ENCODE assay signal across 10 mouse cellular contexts in the genomic region with DNA sequence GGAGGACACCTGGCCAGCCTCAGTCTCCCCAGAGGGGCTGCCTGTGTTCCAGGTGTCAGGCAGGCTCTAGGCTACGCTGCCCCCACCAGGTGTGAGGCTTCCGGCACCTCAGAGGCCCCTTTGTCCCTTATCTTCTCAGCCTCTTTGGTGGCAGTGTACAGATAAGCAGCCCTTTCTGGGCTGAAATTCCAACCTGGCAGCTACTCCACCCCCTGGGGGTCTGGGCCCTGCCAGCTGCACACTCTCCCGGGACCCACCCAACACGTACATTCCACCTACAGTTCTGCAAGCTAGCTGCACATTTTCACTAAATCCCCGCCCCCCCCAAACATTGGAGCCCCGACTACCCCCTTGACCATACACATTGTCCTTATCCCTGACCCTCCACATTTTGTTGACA. TPM values are rescaled to one million over a fixed set of nuclear protein-coding genes. Genes with fewer than 3 reads are reported as not detected.
DNase-seq lines count a peak whose midpoint lies in the region; ATAC-seq and TF ChIP-seq lines count a peak whose summit lies in the region.
"Had no signal": no experiment of that assay in that cellular context is flagged by ENCODE, and none has a peak within 500 bp of the region (broad histone marks: within the 10 kb centered on the region; RNA-seq: fewer than 3 reads in every experiment).

No protein-coding gene starts in this region.

- H3K4me2 ChIP-seq in kidney, postnatal 0 days (ENCODE audit: low read length): no peak overlapping the region; the same call in 1 of the 2 replicates
- peak overlapping the region; percentile 36 for H3K4me2 ChIP-seq in embryonic facial prominence, embryonic 15.5 days (replicated peaks)
- peak overlapping the region; percentile 18; the same call in 1 of the 2 replicates for H3K4me2 ChIP-seq in hindbrain, embryonic 16.5 days (ENCODE audit: low read length)
- H3K4me2 ChIP-seq in midbrain, embryonic 16.5 days (ENCODE audit: low read length): no peak overlapping the region

- peak; percentile 6; the same call in 1 of the 2 replicates for ATAC-seq in kidney, postnatal 0 days (replicated peaks; ENCODE audit: low FRiP score, low read depth)
- no peak for ATAC-seq in embryonic facial prominence, embryonic 15.5 days (ENCODE audit: insufficient number of reproducible peaks, low FRiP score, low TSS enrichment, low read depth)
- peak; percentile 34 for ATAC-seq in hindbrain, embryonic 16.5 days
- ATAC-seq in midbrain, embryonic 16.5 days: no peak

- TF ChIP-seq CTCF in kidney, postnatal 0 days (IDR thresholded peaks at IDR 0.05; ENCODE audit: low read depth): 0 out of 2 replicates have a peak, but pooled peaks have one; percentile 1

- 31% methylated on average over 6 of the region's 6 CpGs for WGBS in kidney, postnatal 0 days
- 22% methylated on average over 6 of the region's 6 CpGs for WGBS in embryonic facial prominence, embryonic 15.5 days
- WGBS in hindbrain, embryonic 16.5 days: 23% methylated on average over 6 of the region's 6 CpGs
- 23% methylated on average over 6 of the region's 6 CpGs for WGBS in midbrain, embryonic 16.5 days

- no peaks in the 10 kb centered on the region for H3K27me3 ChIP-seq in kidney, postnatal 0 days (ENCODE audit: insufficient read depth, low read length)
- H3K27me3 ChIP-seq in embryonic facial prominence, embryonic 15.5 days: no peaks in the 10 kb centered on the region
- no peaks in the 10 kb centered on the region for H3K27me3 ChIP-seq in hindbrain, embryonic 16.5 days (replicated peaks; ENCODE audit: control insufficient read depth, insufficient read depth, low read length)
- no peaks in the 10 kb centered on the region for H3K27me3 ChIP-seq in midbrain, embryonic 16.5 days (ENCODE audit: control insufficient read depth, insufficient read depth, low read depth, low read length)

- no peak overlapping the region for H3K9ac ChIP-seq in kidney, postnatal 0 days (ENCODE audit: low read depth, low read length)
- no peak overlapping the region for H3K9ac ChIP-seq in embryonic facial prominence, embryonic 15.5 days
- H3K9ac ChIP-seq in hindbrain, embryonic 16.5 days (ENCODE audit: low read depth, low read length): peak overlapping the region; percentile 37
- peak overlapping the region; percentile 50 for H3K9ac ChIP-seq in midbrain, embryonic 16.5 days (ENCODE audit: low read depth, low read length)
- H3K9ac ChIP-seq: liver, embryonic 15.5 days had no signal

- peak overlapping the region; percentile 85 for H3K27ac ChIP-seq in kidney, postnatal 0 days
- H3K27ac ChIP-seq in embryonic facial prominence, embryonic 15.5 days (replicated peaks): peak overlapping the region; percentile 82
- peak overlapping the region; percentile 46 for H3K27ac ChIP-seq in hindbrain, embryonic 16.5 days (ENCODE audit: low read depth, low read length)
- H3K27ac ChIP-seq in midbrain, embryonic 16.5 days (ENCODE audit: low read length): peak overlapping the region; percentile 64
- H3K27ac ChIP-seq: liver, embryonic 15.5 days had no signal

- peak; percentile 46 for DNase-seq in kidney, postnatal 0 days (ENCODE audit: low spot score)
- DNase-seq in kidney, postnatal 14 days: no peak
- DNase-seq in Muller cell, postnatal 12 days (ENCODE audit: inconsistent ontology term): no peak
- no peak for DNase-seq in ovary, postnatal 14 days (ENCODE audit: low spot score)
- DNase-seq: cerebellum, adult 9-11 months; right cerebral cortex, postnatal 14 days had no signal

- H3K9me3 ChIP-seq in kidney, postnatal 0 days (replicated peaks; ENCODE audit: low read length): no peaks in the 10 kb centered on the region
- H3K9me3 ChIP-seq in embryonic facial prominence, embryonic 15.5 days (replicated peaks): no peaks in the 10 kb centered on the region
- H3K9me3 ChIP-seq in hindbrain, embryonic 16.5 days (ENCODE audit: control insufficient read depth, low read length): no peaks in the 10 kb centered on the region
- no peaks in the 10 kb centered on the region for H3K9me3 ChIP-seq in midbrain, embryonic 16.5 days (replicated peaks; ENCODE audit: control insufficient read depth, low read length, poor library complexity, severe bottlenecking)
- H3K9me3 ChIP-seq: liver, embryonic 15.5 days had no signal

- H3K4me3 ChIP-seq in kidney, postnatal 0 days (replicated peaks; ENCODE audit: low read depth, low read length): no peak overlapping the region
- no peak overlapping the region for H3K4me3 ChIP-seq in embryonic facial prominence, embryonic 15.5 days (replicated peaks)
- H3K4me3 ChIP-seq in hindbrain, embryonic 16.5 days (ENCODE audit: low read length): no peak overlapping the region
- no peak overlapping the region for H3K4me3 ChIP-seq in midbrain, embryonic 16.5 days (ENCODE audit: low read depth, low read length)
- H3K4me3 ChIP-seq: liver, embryonic 15.5 days had no signal

- H3K4me1 ChIP-seq in kidney, postnatal 0 days (replicated peaks; ENCODE audit: insufficient read depth, low read length): peaks cover 34% of the 10 kb centered on the region
- H3K4me1 ChIP-seq in embryonic facial prominence, embryonic 15.5 days: peaks cover 70% of the 10 kb centered on the region
- peaks cover 26% of the 10 kb centered on the region for H3K4me1 ChIP-seq in hindbrain, embryonic 16.5 days (ENCODE audit: control insufficient read depth, insufficient read depth, low read depth, low read length)
- H3K4me1 ChIP-seq in midbrain, embryonic 16.5 days (ENCODE audit: control insufficient read depth, insufficient read depth, low read length): peaks cover 36% of the 10 kb centered on the region

- no peaks in the 10 kb centered on the region for H3K36me3 ChIP-seq in kidney, postnatal 0 days (ENCODE audit: insufficient read depth, low read length)
- no peaks in the 10 kb centered on the region for H3K36me3 ChIP-seq in embryonic facial prominence, embryonic 15.5 days
- H3K36me3 ChIP-seq in hindbrain, embryonic 16.5 days (ENCODE audit: control insufficient read depth, insufficient read depth, low read length): no peaks in the 10 kb centered on the region
- no peaks in the 10 kb centered on the region for H3K36me3 ChIP-seq in midbrain, embryonic 16.5 days (ENCODE audit: control insufficient read depth, insufficient read depth, low read length)
- H3K36me3 ChIP-seq: liver, embryonic 15.5 days had no signal

RNA-seq across cellular contexts. Expression of a gene that starts 13.0 kb away (rescaled TPM):
- polyA plus RNA-seq in kidney, postnatal 0 days (2015; fragmentation: Nextera tagmentation; extraction: Ambion mirVana): 16.2 and 17.3 TPM in 2 replicates
- 40.6 and 44.6 TPM in 2 replicates for polyA plus RNA-seq in embryonic facial prominence, embryonic 15.5 days (2015; fragmentation: Nextera tagmentation; extraction: Ambion mirVana)
- polyA plus RNA-seq in hindbrain, embryonic 16.5 days (2015; fragmentation: Nextera tagmentation; extraction: Ambion mirVana): 10.0 and 13.0 TPM in 2 replicates
- polyA plus RNA-seq in midbrain, embryonic 16.5 days (2015; fragmentation: Nextera tagmentation; extraction: Ambion mirVana): 16.6 and 19.2 TPM in 2 replicates

RNA-seq across cellular contexts. Expression of a gene that starts 43.8 kb away (rescaled TPM):
- 0.89 and 1.2 TPM in 2 replicates for polyA plus RNA-seq in kidney, postnatal 0 days (2015; fragmentation: Nextera tagmentation; extraction: Ambion mirVana)
- 1.9 and 3.4 TPM in 2 replicates for polyA plus RNA-seq in embryonic facial prominence, embryonic 15.5 days (2015; fragmentation: Nextera tagmentation; extraction: Ambion mirVana)
- 1.3 and 2.7 TPM in 2 replicates for polyA plus RNA-seq in hindbrain, embryonic 16.5 days (2015; fragmentation: Nextera tagmentation; extraction: Ambion mirVana)
- 1.6 and 2.2 TPM in 2 replicates for polyA plus RNA-seq in midbrain, embryonic 16.5 days (2015; fragmentation: Nextera tagmentation; extraction: Ambion mirVana)

RNA-seq across cellular contexts. Expression of a gene that starts 47.5 kb away (rescaled TPM):
- polyA plus RNA-seq in kidney, postnatal 0 days (2015; fragmentation: Nextera tagmentation; extraction: Ambion mirVana): 108 and 113 TPM in 2 replicates
- polyA plus RNA-seq in embryonic facial prominence, embryonic 15.5 days (2015; fragmentation: Nextera tagmentation; extraction: Ambion mirVana): 198 and 218 TPM in 2 replicates
- polyA plus RNA-seq in hindbrain, embryonic 16.5 days (2015; fragmentation: Nextera tagmentation; extraction: Ambion mirVana): 210 and 236 TPM in 2 replicates
- 239 and 270 TPM in 2 replicates for polyA plus RNA-seq in midbrain, embryonic 16.5 days (2015; fragmentation: Nextera tagmentation; extraction: Ambion mirVana)

RNA-seq across cellular contexts. Expression of a gene that starts 54.0 kb away (rescaled TPM):
- polyA plus RNA-seq in kidney, postnatal 0 days (2015; fragmentation: Nextera tagmentation; extraction: Ambion mirVana): 12.9 and 14.7 TPM in 2 replicates
- polyA plus RNA-seq in embryonic facial prominence, embryonic 15.5 days (2015; fragmentation: Nextera tagmentation; extraction: Ambion mirVana): 3.7 and 4.2 TPM in 2 replicates
- 53.2 and 55.0 TPM in 2 replicates for polyA plus RNA-seq in hindbrain, embryonic 16.5 days (2015; fragmentation: Nextera tagmentation; extraction: Ambion mirVana)
- polyA plus RNA-seq in midbrain, embryonic 16.5 days (2015; fragmentation: Nextera tagmentation; extraction: Ambion mirVana): 31.1 and 34.0 TPM in 2 replicates

Comparison
In these comparisons a context has a peak if more than half of its experiments do, and no peak if none do; other contexts are left out.
1. ATAC-seq: peak in kidney, postnatal 0 days (single experiment) and hindbrain, embryonic 16.5 days (single experiment); none in embryonic facial prominence, embryonic 15.5 days (single experiment) and midbrain, embryonic 16.5 days (single experiment).
2. H3K4me2 ChIP-seq: peak in embryonic facial prominence, embryonic 15.5 days (single experiment) and hindbrain, embryonic 16.5 days (single experiment); none in kidney, postnatal 0 days (single experiment) and midbrain, embryonic 16.5 days (single experiment).
3. H3K9ac ChIP-seq: peak in hindbrain, embryonic 16.5 days (single experiment) and midbrain, embryonic 16.5 days (single experiment); none in kidney, postnatal 0 days (single experiment) and embryonic facial prominence, embryonic 15.5 days (single experiment).
4. Peak in every context shown above with its lines, with median percentiles within 50 percentile points of each other: H3K27ac ChIP-seq.